Mouse (Mus musculus) mammary gland, adult 2 months (tissue): ENCODE measurements around the gene Uqcrh. TPM values are rescaled to one million over a fixed set of nuclear protein-coding genes. Genes with fewer than 3 reads are reported as not detected.

ENCODE experiments used
- polyA plus RNA-seq: library from polyadenylated mRNA; depleted of rRNA; stranded (reverse); fragments of >200 nt; gene quantifications from 2 replicates; pipeline ENCODE4 v1.2.3, GENCODE M21; 2012; ENCODE audit warnings: low replicate concordance; rRNA removed

Gene Uqcrh
- polyA plus RNA-seq, result 77.8 and 327 TPM in 2 replicates

DNA sequence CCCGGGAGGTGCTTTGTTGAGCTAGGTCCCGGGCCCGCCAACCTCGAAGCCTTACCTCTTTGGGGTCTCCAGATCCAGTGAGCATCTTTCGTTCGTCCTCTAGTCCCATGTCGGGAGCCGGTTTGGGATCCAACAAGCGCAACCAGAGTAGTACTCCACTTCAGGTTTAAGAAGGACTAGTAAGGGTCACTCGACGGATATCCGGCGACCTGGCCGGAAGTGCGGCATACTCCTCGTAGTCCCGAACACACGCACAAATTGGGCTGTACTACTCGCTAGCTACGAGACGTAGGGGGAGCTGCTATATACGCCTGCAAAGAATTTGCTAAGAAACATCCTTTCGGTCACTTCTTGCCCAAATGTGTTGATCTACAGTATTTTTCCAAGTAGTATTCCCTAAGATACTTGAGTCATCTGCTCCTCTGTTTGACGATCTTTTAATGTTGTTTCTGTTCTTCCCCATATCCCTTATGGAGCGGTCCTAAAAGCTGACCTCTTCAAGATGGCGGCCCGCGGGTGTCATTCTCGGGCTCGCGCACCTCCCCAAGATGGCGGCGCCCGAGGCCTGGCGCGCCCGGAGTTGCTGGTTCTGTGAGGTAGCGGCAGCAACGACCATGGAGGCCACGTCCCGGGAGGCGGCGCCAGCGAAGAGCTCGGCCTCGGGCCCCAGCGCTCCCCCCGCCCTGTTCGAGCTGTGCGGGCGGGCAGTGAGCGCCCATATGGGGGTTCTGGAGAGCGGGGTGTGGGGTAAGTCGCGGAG is at the start of gene Uqcrh, which contains the start of gene Lrrc41:
Gene Uqcrh (minus strand): TSS at position 211 of the 760 bp plus-strand sequence.
Gene Lrrc41 (plus strand): TSS at position 409 of the 760 bp plus-strand sequence.

GRCm38 (mm10) chr4:116123602-116124519 is 49.0 kb upstream of the Uqcrh start, which contains the start of the genes Rad54l and Pomgnt1:
Gene Rad54l, minus strand, starts transcription at chr4:116123690.
Gene Pomgnt1, plus strand, starts transcription at chr4:116123840.

DNA sequence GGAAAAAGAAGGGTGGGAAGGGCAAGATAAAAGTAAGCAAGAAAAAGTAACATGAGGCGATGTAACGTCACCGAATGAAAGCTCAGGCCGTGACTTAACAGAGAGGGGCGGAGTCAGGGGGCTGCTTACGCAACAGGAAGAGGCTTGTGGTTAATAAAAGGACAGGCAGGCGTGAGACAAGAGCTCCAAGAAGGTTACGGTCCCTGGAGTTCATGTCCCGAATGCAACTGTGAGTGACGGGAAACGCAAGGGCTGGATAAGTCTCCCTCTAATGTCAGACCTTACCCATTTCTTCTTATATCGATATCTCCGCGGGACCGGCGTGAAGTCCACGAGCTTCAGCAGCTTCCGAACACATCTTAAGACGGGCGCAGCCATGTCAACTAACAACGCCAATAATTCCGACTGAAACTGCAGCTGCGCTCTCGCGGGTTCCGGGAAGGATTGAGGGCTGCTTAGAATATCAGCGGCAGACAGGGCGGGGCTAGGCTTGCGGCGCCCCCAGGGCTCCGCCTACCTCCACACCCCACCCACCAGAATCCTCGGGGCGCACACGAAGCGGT is 21.4 kb downstream of the Uqcrh start, which contains the start of gene Nsun4:
Gene Nsun4 (minus strand): TSS at position 478 of the 563 bp plus-strand sequence.

GRCm38 (mm10) chr4:116017902-116018746 is 56.7 kb downstream of the Uqcrh start, which contains the start of gene Faah:
Gene Faah, minus strand, starts transcription at chr4:116017926.

Other genes with a start within 250 kb of the Uqcrh start
- gene Mob3c, start 247.0 kb downstream of the Uqcrh start, polyA plus RNA-seq, result 24.5 and 44.3 TPM in 2 replicates
- 65.7 and 87.5 TPM in 2 replicates for gene Mknk1, start 235.9 kb downstream of the Uqcrh start, polyA plus RNA-seq
- gene Kncn, start 190.7 kb downstream of the Uqcrh start, polyA plus RNA-seq, result 0.07 TPM in 1 of 2 replicates, not detected in the other
- not detected in 2 replicates for gene 6430628N08Rik, start 184.4 kb downstream of the Uqcrh start, polyA plus RNA-seq
- not detected in 2 replicates for gene Dmbx1, start 135.1 kb downstream of the Uqcrh start, polyA plus RNA-seq
- gene Faah, start 57.1 kb downstream of the Uqcrh start, polyA plus RNA-seq, result 20.3 and 35.2 TPM in 2 replicates
- 6.6 and 19.6 TPM in 2 replicates for gene Nsun4, start 21.2 kb downstream of the Uqcrh start, polyA plus RNA-seq
- 73.6 and 93.1 TPM in 2 replicates for gene Lrrc41, start 198 bp upstream of the Uqcrh start, polyA plus RNA-seq
- 0.68 and 1.6 TPM in 2 replicates for gene Rad54l, start 48.6 kb upstream of the Uqcrh start, polyA plus RNA-seq
- 40.6 and 57.5 TPM in 2 replicates for gene Pomgnt1, start 48.8 kb upstream of the Uqcrh start, polyA plus RNA-seq
- 4.2 and 9.8 TPM in 2 replicates for gene Lurap1, start 76.3 kb upstream of the Uqcrh start, polyA plus RNA-seq
- gene Tspan1, start 92.5 kb upstream of the Uqcrh start, polyA plus RNA-seq, result 17.9 and 43.4 TPM in 2 replicates
- not detected in 2 replicates for gene 1700042G07Rik, start 98.3 kb upstream of the Uqcrh start, polyA plus RNA-seq
- not detected in 2 replicates for gene Gm49337, start 98.3 kb upstream of the Uqcrh start, polyA plus RNA-seq
- gene Pik3r3, start 146.5 kb upstream of the Uqcrh start, polyA plus RNA-seq, result 13.8 and 16.6 TPM in 2 replicates